Mouse (Mus musculus) hindbrain, embryonic 11.5 days (tissue): ENCODE measurements around the gene Olfr148. TPM values are rescaled to one million over a fixed set of nuclear protein-coding genes. Genes with fewer than 3 reads are reported as not detected.

Source experiments
- ATAC-seq: fragments of 200-750 bp; cut with Nextera tagmentation; 2 replicates; pipeline ENCODE4 v1.8.0; 2017; ENCODE audit warnings: mild to moderate bottlenecking, moderate TSS enrichment, moderate library complexity; ENCODE audit not compliant: low FRiP score
- DNase-seq: peaks from one replicate; pipeline ENCODE4 v3.0.0-alpha.2; 2015; ENCODE audit warnings: low spot score
- H3K27ac ChIP-seq: fragments of 300-500 bp; sonication (generic); 2 replicates; pipeline ENCODE4 v1.5.1; 2014; ENCODE audit warnings: mild to moderate bottlenecking, low read depth, low read length
- H3K27me3 ChIP-seq: fragments of 300-500 bp; sonication (generic); 2 replicates; pipeline ENCODE4 v1.6.1; 2014; ENCODE audit warnings: mild to moderate bottlenecking, low read length, moderate library complexity, mixed read lengths; ENCODE audit not compliant: control insufficient read depth, insufficient read depth
- H3K36me3 ChIP-seq: fragments of 300-500 bp; sonication (generic); 2 replicates; pipeline ENCODE4 v1.6.1; 2014; ENCODE audit warnings: mild to moderate bottlenecking, low read length, moderate library complexity, mixed read lengths; ENCODE audit not compliant: control insufficient read depth, insufficient read depth
- H3K4me1 ChIP-seq: fragments of 300-500 bp; sonication (generic); replicated peaks from 2 replicates; pipeline ENCODE4 v1.6.1; 2014; ENCODE audit warnings: low read length, mixed read lengths; ENCODE audit not compliant: control insufficient read depth, insufficient read depth
- H3K4me2 ChIP-seq: fragments of 300-500 bp; sonication (generic); replicated peaks from 2 replicates; pipeline ENCODE4 v1.6.1; 2014; ENCODE audit warnings: mild to moderate bottlenecking, low read depth, low read length
- H3K4me3 ChIP-seq: fragments of 300-500 bp; sonication (generic); 2 replicates; pipeline ENCODE4 v1.5.1; 2014; ENCODE audit warnings: low read depth, low read length
- H3K9ac ChIP-seq: fragments of 300-500 bp; sonication (generic); 2 replicates; pipeline ENCODE4 v1.6.1; 2014; ENCODE audit warnings: low read depth, low read length
- H3K9me3 ChIP-seq: fragments of 300-500 bp; sonication (generic); 2 replicates; pipeline ENCODE4 v1.6.1; 2016; ENCODE audit warnings: low read length; ENCODE audit not compliant: control insufficient read depth
- WGBS: fragments of 180-500 bp; shearing (Covaris S2); extraction: QIAGEN DNeasy Blood & Tissue Kit; methylation state at CpG from one replicate; pipeline ENCODE4 v1.1.7; 2014; 5-methylcytosine and 5-hydroxymethylcytosine counted together
- polyA plus RNA-seq: library from polyadenylated mRNA; unstranded; fragments of >200 nt; fragmentation: Nextera tagmentation; extraction: Ambion mirVana; gene quantifications from 2 replicates; pipeline ENCODE4 v1.2.1, GENCODE M21; 2014

Olfr148 gene
- polyA plus RNA-seq, 1 experiment from 2014 or later = not detected

- WGBS = 76% methylated on average over 1 of the region's 1 CpGs
- no peak within 1 kb of the TSS for H3K4me2 ChIP-seq
- H3K27me3 ChIP-seq = no peaks in the 10 kb centered on the region
- no peak for ATAC-seq
- no peak for DNase-seq
- H3K9ac ChIP-seq = no peak within 1 kb of the TSS
- no peak within 1 kb of the TSS for H3K4me3 ChIP-seq
- H3K9me3 ChIP-seq = no peaks in the 10 kb centered on the region
- H3K27ac ChIP-seq = no peak within 1 kb of the TSS
- no peaks in the 10 kb centered on the region for H3K4me1 ChIP-seq
- no peaks in the 10 kb centered on the region for H3K36me3 ChIP-seq
Measured at GRCm38 (mm10) chr9:39621073-39621472, 10.6 kb downstream of the Olfr148 start, which contains the start of gene Olfr960. Gene Olfr960, plus strand, starts transcription at chr9:39621373.

- DNase-seq (no peak), ATAC-seq (no peak)
- WGBS = 87% methylated on average over 3 of the region's 3 CpGs
Measured at GRCm38 (mm10) chr9:39623783-39624182, 13.3 kb downstream of the Olfr148 start.

DNA sequence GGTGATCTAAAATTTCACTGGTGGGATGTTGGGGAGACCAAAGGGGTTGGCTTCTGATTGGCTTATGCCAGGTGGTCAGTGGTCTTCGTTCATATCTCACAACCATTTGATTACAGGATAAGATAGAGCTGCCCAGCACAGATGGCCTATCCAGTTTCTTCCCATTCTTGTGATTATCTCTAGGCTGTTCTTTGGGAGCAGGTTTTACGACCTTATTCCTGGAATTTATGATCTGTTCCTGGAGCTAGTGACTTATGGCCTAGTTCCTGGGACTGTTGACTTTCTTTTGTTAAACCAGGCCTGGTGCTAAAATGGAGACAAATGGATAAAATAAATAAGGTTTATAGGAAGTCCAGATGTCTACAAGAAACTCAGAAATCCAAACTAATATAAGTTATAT lies 14.3 kb downstream of the Olfr148 start:
- Histone ChIP-seq H3K9ac (no peak overlapping the region), H3K4me2 (no peak overlapping the region), H3K9me3 (no peaks in the 10 kb centered on the region), H3K4me3 (no peak overlapping the region), H3K27me3 (no peaks in the 10 kb centered on the region), H3K36me3 (no peaks in the 10 kb centered on the region), H3K4me1 (no peaks in the 10 kb centered on the region), H3K27ac (no peak overlapping the region)
- ATAC-seq = no peak
- no peak for DNase-seq
- 93% methylated on average over 2 of the region's 2 CpGs for WGBS

More at GRCm38 (mm10) chr9:39623783-39624182, 13.3 kb downstream of the Olfr148 start:
- Histone ChIP-seq H3K4me2 (no peak overlapping the region), H3K9me3 (no peaks in the 10 kb centered on the region), H3K4me1 (no peaks in the 10 kb centered on the region), H3K4me3 (no peak overlapping the region), H3K27ac (no peak overlapping the region), H3K27me3 (no peaks in the 10 kb centered on the region), H3K9ac (no peak overlapping the region), H3K36me3 (no peaks in the 10 kb centered on the region)

GRCm38 (mm10) chr9:39629069-39629468 lies 18.6 kb downstream of the Olfr148 start:
- WGBS = 92% methylated on average over 2 of the region's 2 CpGs
- no peaks in the 10 kb centered on the region for H3K4me1 ChIP-seq
- H3K4me2 ChIP-seq = no peak overlapping the region
- H3K4me3 ChIP-seq = no peak overlapping the region
- H3K36me3 ChIP-seq = no peaks in the 10 kb centered on the region
- no peak overlapping the region for H3K27ac ChIP-seq
- H3K9ac ChIP-seq = no peak overlapping the region
- ATAC-seq (no peak), DNase-seq (no peak)
- no peaks in the 10 kb centered on the region for H3K27me3 ChIP-seq
- no peaks in the 10 kb centered on the region for H3K9me3 ChIP-seq

GRCm38 (mm10) chr9:39633913-39634594 lies 23.6 kb downstream of the Olfr148 start:
- ATAC-seq (no peak), DNase-seq (peak; percentile 7)
- no peak overlapping the region for H3K4me2 ChIP-seq
- H3K4me3 ChIP-seq = no peak overlapping the region
- no peak overlapping the region for H3K27ac ChIP-seq
- no peaks in the 10 kb centered on the region for H3K27me3 ChIP-seq
- no peaks in the 10 kb centered on the region for H3K9me3 ChIP-seq
- H3K9ac ChIP-seq = no peak overlapping the region
- WGBS = 42% methylated on average over 4 of the region's 4 CpGs
- no peaks in the 10 kb centered on the region for H3K4me1 ChIP-seq
- no peaks in the 10 kb centered on the region for H3K36me3 ChIP-seq

DNA sequence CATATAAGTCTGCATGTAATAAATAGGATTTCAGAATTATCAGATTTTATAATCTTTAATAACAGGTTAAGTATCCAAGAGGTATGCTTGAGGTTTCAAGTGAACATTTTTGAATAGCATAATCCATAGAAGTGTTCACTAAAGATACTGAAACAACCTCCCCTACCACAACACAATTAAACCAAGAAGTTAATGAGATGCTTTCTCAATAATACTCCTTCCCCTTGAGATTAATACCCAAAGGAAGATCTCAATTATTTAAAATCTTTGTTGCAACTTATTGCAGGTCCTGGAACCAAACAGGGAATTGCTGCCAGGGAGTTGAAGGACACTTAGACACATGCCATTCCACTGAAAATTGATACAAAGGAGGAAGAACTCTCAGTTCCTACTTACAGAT lies 34.3 kb downstream of the Olfr148 start, which contains the start of gene Olfr961:
Olfr961 (plus strand) TSS at position 301 of the 400 bp plus-strand sequence.
- H3K27me3 ChIP-seq = no peaks in the 10 kb centered on the region
- no peak for ATAC-seq
- H3K27ac ChIP-seq = no peak within 1 kb of the TSS
- H3K4me1 ChIP-seq = no peaks in the 10 kb centered on the region
- DNase-seq = no peak
- H3K4me3 ChIP-seq = no peak within 1 kb of the TSS
- no peaks in the 10 kb centered on the region for H3K36me3 ChIP-seq
- no peak within 1 kb of the TSS for H3K9ac ChIP-seq
- no peaks in the 10 kb centered on the region for H3K9me3 ChIP-seq
- H3K4me2 ChIP-seq = no peak within 1 kb of the TSS

DNA sequence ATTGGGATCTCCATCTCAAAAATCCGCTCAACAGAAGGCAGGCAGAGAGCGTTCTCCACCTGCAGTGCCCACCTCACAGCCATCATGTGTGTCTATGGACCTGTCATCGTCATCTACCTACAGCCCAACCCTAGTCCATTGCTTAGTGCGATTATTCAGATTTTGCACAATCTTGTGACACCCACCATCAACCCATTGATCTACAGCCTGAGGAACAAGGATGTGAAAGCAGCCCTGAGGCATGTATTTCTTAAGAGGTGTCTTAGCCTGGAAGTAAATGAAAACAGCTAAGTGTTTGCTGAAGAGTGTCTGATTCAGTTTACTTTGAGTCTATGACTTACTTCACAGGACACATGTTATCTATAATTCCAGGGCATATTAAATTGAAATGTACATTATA lies 36.9 kb downstream of the Olfr148 start:
- H3K4me2 ChIP-seq = no peak overlapping the region
- no peaks in the 10 kb centered on the region for H3K27me3 ChIP-seq
- no peak overlapping the region for H3K4me3 ChIP-seq
- DNase-seq (no peak), ATAC-seq (no peak)
- no peaks in the 10 kb centered on the region for H3K9me3 ChIP-seq
- no peaks in the 10 kb centered on the region for H3K36me3 ChIP-seq
- no peaks in the 10 kb centered on the region for H3K4me1 ChIP-seq
- WGBS = 92% methylated on average over 4 of the region's 4 CpGs
- H3K9ac ChIP-seq = no peak overlapping the region
- H3K27ac ChIP-seq = no peak overlapping the region

- no peaks in the 10 kb centered on the region for H3K36me3 ChIP-seq
- no peak for DNase-seq
- no peaks in the 10 kb centered on the region for H3K27me3 ChIP-seq
- 81% methylated on average over 6 of the region's 6 CpGs for WGBS
- H3K4me2 ChIP-seq = no peak overlapping the region
- H3K4me3 ChIP-seq = no peak overlapping the region
- H3K27ac ChIP-seq = no peak overlapping the region
- ATAC-seq = no peak
- no peaks in the 10 kb centered on the region for H3K9me3 ChIP-seq
- no peaks in the 10 kb centered on the region for H3K4me1 ChIP-seq
- no peak overlapping the region for H3K9ac ChIP-seq
Measured at GRCm38 (mm10) chr9:39654756-39655396, 44.4 kb downstream of the Olfr148 start.
